Mouse (Mus musculus) ES-Bruce4 (cell line): ENCODE measurements around the gene Tor1aip2. TPM values are rescaled to one million over a fixed set of nuclear protein-coding genes. Genes with fewer than 3 reads are reported as not detected.

Source experiments
- H3K27ac ChIP-seq: 2 replicates; pipeline ENCODE4 v1.5.1; 2012; ENCODE audit warnings: low read length, inconsistent platforms; ENCODE audit not compliant: insufficient read depth
- H3K27me3 ChIP-seq: 2 replicates; pipeline ENCODE4 v1.6.1; 2012; ENCODE audit warnings: mild to moderate bottlenecking, low read length, inconsistent platforms; ENCODE audit not compliant: control insufficient read depth, poor library complexity, insufficient read depth, severe bottlenecking
- H3K36me3 ChIP-seq: 2 replicates; pipeline ENCODE4 v1.6.1; 2012; ENCODE audit warnings: inconsistent platforms, mild to moderate bottlenecking, low read length, moderate library complexity; ENCODE audit not compliant: control insufficient read depth, poor library complexity, insufficient read depth, severe bottlenecking
- H3K4me1 ChIP-seq: one replicate; pipeline ENCODE4 v1.8.1; 2011; ENCODE audit warnings: low read length; ENCODE audit not compliant: control insufficient read depth, insufficient read depth
- H3K4me3 ChIP-seq: 2 replicates; pipeline ENCODE4 v1.5.1; 2011; ENCODE audit warnings: low read depth, mild to moderate bottlenecking, low read length
- H3K9ac ChIP-seq: 2 replicates; pipeline ENCODE4 v1.6.1; 2012; ENCODE audit warnings: low read depth, mild to moderate bottlenecking, inconsistent platforms; ENCODE audit not compliant: poor library complexity, severe bottlenecking
- H3K9me3 ChIP-seq: replicated peaks from 2 replicates; pipeline ENCODE4 v1.6.1; 2012; ENCODE audit warnings: mild to moderate bottlenecking, low read length, inconsistent platforms; ENCODE audit not compliant: control insufficient read depth, poor library complexity, insufficient read depth, severe bottlenecking
- CTCF ChIP-seq: IDR thresholded peaks from one replicate; pipeline ENCODE4 v1.8.1; 2011; ENCODE audit warnings: low read depth, low read length
- EP300 ChIP-seq: IDR thresholded peaks from 2 replicates; pipeline ENCODE4 v1.6.1; 2011; ENCODE audit warnings: low read depth, low read length; ENCODE audit not compliant: insufficient read depth
- POLR2A ChIP-seq: IDR thresholded peaks from one replicate; pipeline ENCODE4 v1.8.1; 2011; ENCODE audit warnings: low read length; ENCODE audit not compliant: insufficient read depth
- polyA plus RNA-seq: library from polyadenylated mRNA; stranded (reverse); fragments of >200 nt; gene quantifications from 2 replicates; pipeline ENCODE4 v1.2.4, GENCODE M21; 2011; ENCODE audit warnings: low read depth; ENCODE audit not compliant: missing spikeins, insufficient read depth, insufficient read length

Tor1aip2 gene
- polyA plus RNA-seq, 1 experiment: 178 TPM

- Histone ChIP-seq H3K4me3 (no peak overlapping the region), H3K36me3 (no peaks in the 10 kb centered on the region), H3K4me1 (no peaks in the 10 kb centered on the region), H3K27ac (no peak overlapping the region), H3K9ac (no peak overlapping the region), H3K27me3 (no peaks in the 10 kb centered on the region), H3K9me3 (no peaks in the 10 kb centered on the region)
- TF ChIP-seq POLR2A: no peak
- TF ChIP-seq CTCF: no peak
- TF ChIP-seq EP300: no peak
Measured at GRCm38 (mm10) chr1:156002366-156002765, 32.8 kb upstream of the Tor1aip2 start.

GRCm38 (mm10) chr1:156003201-156003935 is 31.8 kb upstream of the Tor1aip2 start:
- Histone ChIP-seq H3K4me1 (no peaks in the 10 kb centered on the region), H3K27ac (no peak overlapping the region), H3K4me3 (peak overlapping the region; percentile 72), H3K27me3 (no peaks in the 10 kb centered on the region), H3K9me3 (no peaks in the 10 kb centered on the region), H3K36me3 (no peaks in the 10 kb centered on the region), H3K9ac (peak overlapping the region; percentile 38; the same call in 1 of the 2 replicates)
- TF ChIP-seq EP300: no peak
- TF ChIP-seq POLR2A: no peak
- TF ChIP-seq CTCF: no peak

- Histone ChIP-seq H3K27me3 (no peaks in the 10 kb centered on the region), H3K9me3 (no peaks in the 10 kb centered on the region), H3K36me3 (no peaks in the 10 kb centered on the region), H3K4me3 (no peak overlapping the region), H3K27ac (no peak overlapping the region), H3K4me1 (no peaks in the 10 kb centered on the region), H3K9ac (no peak overlapping the region)
- TF ChIP-seq POLR2A (no peak), CTCF (no peak), EP300 (no peak)
Measured at GRCm38 (mm10) chr1:156005906-156006305, 29.3 kb upstream of the Tor1aip2 start.

GRCm38 (mm10) chr1:156009003-156009402 is 26.2 kb upstream of the Tor1aip2 start:
- no peaks in the 10 kb centered on the region; the same call in 1 of the 2 replicates for H3K36me3 ChIP-seq
- TF ChIP-seq POLR2A: no peak
- no peak for TF ChIP-seq CTCF
- TF ChIP-seq EP300: no peak
- no peaks in the 10 kb centered on the region for H3K9me3 ChIP-seq
- H3K27ac ChIP-seq: no peak overlapping the region
- no peaks in the 10 kb centered on the region for H3K4me1 ChIP-seq
- no peaks in the 10 kb centered on the region for H3K27me3 ChIP-seq
- H3K4me3 ChIP-seq: no peak overlapping the region
- H3K9ac ChIP-seq: no peak overlapping the region

- no peaks in the 10 kb centered on the region for H3K4me1 ChIP-seq
- H3K27ac ChIP-seq: no peak overlapping the region
- H3K4me3 ChIP-seq: no peak overlapping the region
- no peak for TF ChIP-seq CTCF
- TF ChIP-seq EP300: no peak
- TF ChIP-seq POLR2A: no peak
- H3K36me3 ChIP-seq: peaks cover 4% of the 10 kb centered on the region
- no peaks in the 10 kb centered on the region for H3K9me3 ChIP-seq
- H3K9ac ChIP-seq: no peak overlapping the region
- H3K27me3 ChIP-seq: no peaks in the 10 kb centered on the region
Measured at GRCm38 (mm10) chr1:156019800-156020199, 15.4 kb upstream of the Tor1aip2 start.

GRCm38 (mm10) chr1:156020402-156020801 is 14.8 kb upstream of the Tor1aip2 start:
- H3K36me3 ChIP-seq: peaks cover 4% of the 10 kb centered on the region
- H3K27ac ChIP-seq: no peak overlapping the region
- no peak overlapping the region for H3K9ac ChIP-seq
- H3K27me3 ChIP-seq: no peaks in the 10 kb centered on the region
- no peak for TF ChIP-seq EP300
- no peak for TF ChIP-seq POLR2A
- no peaks in the 10 kb centered on the region for H3K4me1 ChIP-seq
- H3K9me3 ChIP-seq: no peaks in the 10 kb centered on the region
- H3K4me3 ChIP-seq: no peak overlapping the region
